Mouse (Mus musculus): ENCODE measurements around the gene Mob3b. TPM values are rescaled to one million over a fixed set of nuclear protein-coding genes. Genes with fewer than 3 reads are reported as not detected.

Mob3b gene
- polyA plus RNA-seq, 2 experiments = 1.4 to 2.6 TPM

DNA sequence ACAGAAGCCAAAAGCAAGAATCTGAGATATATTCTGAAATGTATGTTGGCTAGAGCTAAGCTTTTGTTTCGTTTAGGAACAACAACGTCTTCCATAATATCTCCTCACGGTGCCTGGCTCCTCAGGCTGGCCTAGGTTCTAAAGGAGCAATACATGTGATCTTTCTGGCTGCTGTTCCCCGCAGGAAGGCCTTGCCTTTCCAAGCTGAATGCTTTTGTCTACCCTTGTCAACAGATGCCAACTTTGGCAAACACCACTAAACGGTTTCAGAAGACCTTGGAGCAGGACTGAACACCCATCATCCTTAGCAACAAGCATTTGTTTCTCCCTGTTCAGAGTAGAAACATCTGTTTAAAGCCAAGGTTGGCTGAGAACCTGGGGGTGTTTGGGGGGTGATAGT lies 126.1 kb downstream of the Mob3b start:
- H3K4me3 ChIP-seq (ENCODE audit: insufficient read depth in 1 of 2, low read depth in 2 of 2, low read length in 2 of 2) = no peak overlapping the region
- H3K4me2 ChIP-seq (ENCODE audit: low read depth) = no peak overlapping the region
- H3K4me1 ChIP-seq (replicated peaks; ENCODE audit: control insufficient read depth in 2 of 2, insufficient read depth in 2 of 2, low read length in 1 of 2) = no peaks in the 10 kb centered on the region; a peak in 1 of 4 replicates
- no peak overlapping the region for H3K9ac ChIP-seq (replicated peaks)
- H3K36me3 ChIP-seq (replicated peaks; ENCODE audit: control insufficient read depth, insufficient read depth, low read depth) = no peaks in the 10 kb centered on the region
- H3K27ac ChIP-seq = no peak overlapping the region
- no peaks in the 10 kb centered on the region for H3K27me3 ChIP-seq (ENCODE audit: control insufficient read depth, insufficient read depth, low read length)
- ATAC-seq (ENCODE audit: insufficient read depth) = no peak
- TF ChIP-seq EP300 (IDR thresholded peaks at IDR 0.05; ENCODE audit: low read depth) (no peak), CTCF (IDR thresholded peaks at IDR 0.05; ENCODE audit: low read depth) (no peak)
- WGBS (ENCODE audit: insufficient replicate concordance) = 65% methylated on average over 5 of the region's 5 CpGs
- H3K9me3 ChIP-seq (ENCODE audit: control insufficient read depth, low read length) = no peaks in the 10 kb centered on the region
- DNase-seq (ENCODE audit: low read depth in 3 of 3, low spot score in 3 of 3) = no peak

DNA sequence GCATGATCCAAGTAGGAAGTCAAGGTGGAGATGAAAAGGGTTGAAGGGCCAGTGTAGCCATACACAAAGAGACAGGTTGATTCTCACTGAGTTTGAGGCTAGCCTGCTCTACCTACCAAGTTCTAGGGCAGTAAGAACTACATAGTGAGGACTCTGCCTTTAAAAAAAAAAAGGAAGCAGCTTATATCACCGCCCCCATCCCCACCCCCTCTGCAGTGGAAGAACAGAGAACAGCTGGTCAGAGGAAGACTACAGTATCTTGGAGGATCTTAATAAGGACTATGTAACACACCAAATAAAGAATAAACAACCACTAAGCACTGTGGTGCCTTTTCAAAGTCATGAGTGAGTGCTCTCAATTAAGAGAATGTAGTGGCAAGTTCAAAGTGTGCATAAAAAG lies 138.9 kb downstream of the Mob3b start:
- no peak for ATAC-seq (ENCODE audit: insufficient read depth)
- Histone ChIP-seq H3K27ac (no peak overlapping the region), H3K4me2 (ENCODE audit: low read depth) (no peak overlapping the region), H3K4me3 (ENCODE audit: insufficient read depth in 1 of 2, low read depth in 2 of 2, low read length in 2 of 2) (no peak overlapping the region), H3K36me3 (replicated peaks; ENCODE audit: control insufficient read depth, insufficient read depth, low read depth) (no peaks in the 10 kb centered on the region), H3K9ac (replicated peaks) (no peak overlapping the region), H3K4me1 (replicated peaks; ENCODE audit: control insufficient read depth in 2 of 2, insufficient read depth in 2 of 2, low read length in 1 of 2) (no peaks in the 10 kb centered on the region), H3K9me3 (ENCODE audit: control insufficient read depth, low read length) (no peaks in the 10 kb centered on the region), H3K27me3 (ENCODE audit: control insufficient read depth, insufficient read depth, low read length) (no peaks in the 10 kb centered on the region)
- 26% methylated on average over 1 of the region's 1 CpGs for WGBS (ENCODE audit: insufficient replicate concordance)
- DNase-seq (ENCODE audit: low read depth in 3 of 3, low spot score in 3 of 3) = no peak
- TF ChIP-seq EP300 (IDR thresholded peaks at IDR 0.05; ENCODE audit: low read depth) (no peak), CTCF (IDR thresholded peaks at IDR 0.05; ENCODE audit: low read depth) (no peak)

DNA sequence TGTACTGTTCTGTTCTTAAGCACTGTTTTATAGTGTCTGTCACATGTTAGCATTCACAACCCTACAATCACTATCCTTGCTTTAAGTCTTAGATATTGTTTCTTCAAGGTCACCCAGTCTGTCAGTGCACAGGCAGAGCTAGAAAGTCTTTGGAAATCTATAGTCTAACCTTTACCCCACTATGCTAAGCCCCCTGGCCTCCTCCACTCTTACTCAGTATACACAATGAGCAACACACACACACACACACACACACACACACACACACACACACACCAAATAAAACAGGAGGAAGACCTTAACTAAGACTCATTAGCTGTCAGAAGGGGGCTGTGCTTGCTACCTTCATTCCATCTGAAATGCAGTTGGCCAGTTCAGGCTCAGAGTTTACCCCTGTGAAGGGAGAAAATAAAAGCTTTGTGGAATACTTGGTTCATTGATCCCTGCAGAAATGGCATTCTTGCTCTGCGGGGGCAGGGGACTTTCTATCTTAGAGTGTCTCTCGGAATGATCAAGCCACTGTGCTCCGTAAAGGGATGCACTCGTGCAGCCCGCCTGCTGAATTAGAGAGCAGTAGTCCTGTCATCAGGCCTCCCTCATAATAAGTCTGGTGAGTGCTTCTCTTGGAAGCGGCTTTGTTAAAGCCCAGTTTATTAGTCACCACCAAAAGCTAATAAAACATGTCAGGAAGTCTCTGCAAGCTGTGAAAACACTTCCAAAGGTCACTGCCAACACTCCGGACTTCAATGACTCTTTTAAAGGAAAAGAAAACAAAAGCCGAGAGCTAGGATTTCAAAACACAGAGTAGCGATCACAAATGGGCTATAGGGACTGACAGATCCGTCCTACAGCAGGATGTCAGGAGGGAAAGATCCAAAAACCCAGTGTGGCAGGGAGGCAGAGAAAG lies 144.6 kb downstream of the Mob3b start:
- 45% methylated on average over 10 of the region's 10 CpGs for WGBS (ENCODE audit: insufficient replicate concordance)
- Histone ChIP-seq H3K27ac (no peak overlapping the region), H3K4me1 (replicated peaks; ENCODE audit: control insufficient read depth in 2 of 2, insufficient read depth in 2 of 2, low read length in 1 of 2) (no peaks in the 10 kb centered on the region; a peak in 1 of 4 replicates), H3K4me2 (ENCODE audit: low read depth) (peak overlapping the region; percentile 8; the same call in 1 of the 2 replicates), H3K27me3 (ENCODE audit: control insufficient read depth, insufficient read depth, low read length) (no peaks in the 10 kb centered on the region), H3K36me3 (replicated peaks; ENCODE audit: control insufficient read depth, insufficient read depth, low read depth) (no peaks in the 10 kb centered on the region), H3K4me3 (ENCODE audit: insufficient read depth in 1 of 2, low read depth in 2 of 2, low read length in 2 of 2) (no peak overlapping the region), H3K9ac (replicated peaks) (no peak overlapping the region), H3K9me3 (ENCODE audit: control insufficient read depth, low read length) (no peaks in the 10 kb centered on the region)
- no peak for TF ChIP-seq CTCF (IDR thresholded peaks at IDR 0.05; ENCODE audit: low read depth)
- no peak for TF ChIP-seq EP300 (IDR thresholded peaks at IDR 0.05; ENCODE audit: low read depth)
- DNase-seq (ENCODE audit: low read depth in 3 of 3, low spot score in 3 of 3) (peak in 1 of 3 experiments; percentile 7), ATAC-seq (ENCODE audit: insufficient read depth) (no peak)

DNA sequence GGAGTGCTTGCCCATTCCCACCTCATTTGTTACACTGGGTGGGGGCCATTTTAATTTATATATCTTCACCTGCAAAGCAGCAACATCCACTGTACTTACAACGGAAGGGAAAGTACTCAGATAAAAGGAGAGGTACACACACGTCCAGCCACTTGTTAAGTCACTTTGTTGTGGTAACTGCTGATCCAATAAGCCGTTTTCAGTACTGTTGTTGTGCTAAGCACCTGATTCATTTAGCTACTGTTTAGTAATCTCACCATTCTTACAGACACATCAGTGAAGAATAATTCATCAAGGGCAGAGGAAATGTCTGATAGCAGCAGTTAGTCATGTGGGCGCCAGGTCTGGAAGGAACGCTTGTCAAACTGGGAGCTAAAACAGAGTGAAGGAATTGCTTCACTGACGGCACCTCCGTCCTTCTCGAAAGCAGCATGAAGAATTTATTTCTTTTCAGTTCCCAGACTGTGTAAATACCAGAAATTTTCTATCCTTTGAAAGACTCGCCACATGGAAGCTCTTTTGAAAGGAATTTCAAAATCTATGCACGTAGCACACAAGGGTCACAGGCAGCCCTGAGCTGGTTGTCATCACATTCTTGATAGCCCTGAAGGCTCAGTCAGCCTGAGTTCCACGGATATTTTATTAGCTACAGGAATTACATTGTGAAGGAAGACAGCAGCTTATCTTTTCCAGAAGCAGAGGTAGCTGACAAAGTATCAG lies 150.6 kb downstream of the Mob3b start:
- H3K27me3 ChIP-seq (ENCODE audit: control insufficient read depth, insufficient read depth, low read length) = no peaks in the 10 kb centered on the region
- TF ChIP-seq EP300 (IDR thresholded peaks at IDR 0.05; ENCODE audit: low read depth) (no peak), CTCF (IDR thresholded peaks at IDR 0.05; ENCODE audit: low read depth) (no peak)
- peaks cover 0 to 5% of the 10 kb centered on the region in 2 experiments; a peak in 2 of 4 replicates for H3K4me1 ChIP-seq (replicated peaks; ENCODE audit: control insufficient read depth in 2 of 2, insufficient read depth in 2 of 2, low read length in 1 of 2)
- H3K36me3 ChIP-seq (replicated peaks; ENCODE audit: control insufficient read depth, insufficient read depth, low read depth) = no peaks in the 10 kb centered on the region
- H3K9ac ChIP-seq (replicated peaks) = no peak overlapping the region
- no peak overlapping the region for H3K27ac ChIP-seq
- no peak overlapping the region for H3K4me3 ChIP-seq (ENCODE audit: insufficient read depth in 1 of 2, low read depth in 2 of 2, low read length in 2 of 2)
- ATAC-seq (ENCODE audit: insufficient read depth) (no peak), DNase-seq (ENCODE audit: low read depth in 3 of 3, low spot score in 3 of 3) (no peak)
- no peak overlapping the region for H3K4me2 ChIP-seq (ENCODE audit: low read depth)
- 53% methylated on average over 11 of the region's 11 CpGs for WGBS (ENCODE audit: insufficient replicate concordance)
- no peaks in the 10 kb centered on the region for H3K9me3 ChIP-seq (ENCODE audit: control insufficient read depth, low read length)

DNA sequence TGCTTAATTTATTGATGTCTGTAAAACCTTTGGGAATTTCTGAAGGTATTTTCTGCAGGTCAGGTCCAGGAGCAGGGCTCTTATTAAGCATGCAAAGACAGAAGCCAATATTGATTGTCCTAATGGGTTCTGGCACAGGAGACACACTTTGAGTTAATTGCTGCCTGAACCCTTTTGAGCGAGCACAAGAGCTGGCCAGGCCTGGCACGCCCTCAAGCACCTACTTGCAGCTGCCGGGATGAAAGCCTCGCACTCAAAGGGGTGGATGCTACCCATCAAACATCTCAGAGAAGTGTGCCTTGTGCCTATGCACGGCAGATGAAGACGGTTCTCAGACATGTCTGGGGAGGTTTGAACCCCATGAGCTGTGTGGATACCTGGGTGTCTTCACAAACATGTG lies 151.2 kb downstream of the Mob3b start:
- Histone ChIP-seq H3K27me3 (ENCODE audit: control insufficient read depth, insufficient read depth, low read length) (no peaks in the 10 kb centered on the region), H3K9me3 (ENCODE audit: control insufficient read depth, low read length) (no peaks in the 10 kb centered on the region), H3K27ac (no peak overlapping the region), H3K4me1 (replicated peaks; ENCODE audit: control insufficient read depth in 2 of 2, insufficient read depth in 2 of 2, low read length in 1 of 2) (peaks cover 0 to 5% of the 10 kb centered on the region in 2 experiments; a peak in 2 of 4 replicates), H3K4me3 (ENCODE audit: insufficient read depth in 1 of 2, low read depth in 2 of 2, low read length in 2 of 2) (no peak overlapping the region), H3K36me3 (replicated peaks; ENCODE audit: control insufficient read depth, insufficient read depth, low read depth) (no peaks in the 10 kb centered on the region), H3K4me2 (ENCODE audit: low read depth) (no peak overlapping the region), H3K9ac (replicated peaks) (no peak overlapping the region)
- DNase-seq (ENCODE audit: low read depth in 3 of 3, low spot score in 3 of 3) = no peak
- TF ChIP-seq CTCF (IDR thresholded peaks at IDR 0.05; ENCODE audit: low read depth) (no peak), EP300 (IDR thresholded peaks at IDR 0.05; ENCODE audit: low read depth) (no peak)
- WGBS (ENCODE audit: insufficient replicate concordance) = 71% methylated on average over 6 of the region's 6 CpGs
- no peak for ATAC-seq (ENCODE audit: insufficient read depth)
